Mouse (Mus musculus) kidney, adult 2 months (tissue): Measurements from ENCODE around the gene Sectm1b. TPM values are rescaled to one million over a fixed set of nuclear protein-coding genes. Genes with fewer than 3 reads are reported as not detected.
"Not testable (repeated sequence)": the region's sequence is repeated elsewhere in the genome, so short reads cannot be mapped to it uniquely, and the experiment has no call there.

Experiments
- DNase-seq: peaks from one replicate; pipeline ENCODE4 v3.0.0; 2021
- H3K27ac ChIP-seq: fragments of 200-500 bp; 2 replicates; pipeline ENCODE4 v1.5.1; 2012; ENCODE audit warnings: low read depth, low read length, control low read depth, inconsistent platforms; ENCODE audit not compliant: insufficient read depth
- H3K27me3 ChIP-seq: fragments of 200-500 bp; replicated peaks from 2 replicates; pipeline ENCODE4 v1.6.1; 2012; ENCODE audit warnings: mild to moderate bottlenecking, moderate library complexity, low read length, inconsistent platforms; ENCODE audit not compliant: control insufficient read depth, insufficient read depth
- H3K36me3 ChIP-seq: fragments of 200-500 bp; 2 replicates; pipeline ENCODE4 v1.6.1; 2012; ENCODE audit warnings: mild to moderate bottlenecking, moderate library complexity, low read length, inconsistent platforms; ENCODE audit not compliant: control insufficient read depth, insufficient read depth
- H3K4me1 ChIP-seq: fragments of 200-500 bp; 2 replicates; pipeline ENCODE4 v1.6.1; 2011; ENCODE audit warnings: low read length; ENCODE audit not compliant: control insufficient read depth, insufficient read depth
- H3K4me3 ChIP-seq: fragments of 200-500 bp; 2 replicates; pipeline ENCODE4 v1.5.1; 2011; ENCODE audit warnings: mild to moderate bottlenecking, low read depth, low read length, control low read depth; ENCODE audit not compliant: insufficient read depth
- CTCF ChIP-seq: fragments of 200-500 bp; conservative IDR thresholded peaks from 2 replicates; pipeline ENCODE4 v1.5.1; 2011; ENCODE audit warnings: low read depth, mild to moderate bottlenecking, control low read depth, low read length, moderate library complexity, mixed read lengths; ENCODE audit not compliant: insufficient read depth, insufficient read length
- POLR2A ChIP-seq: fragments of 200-500 bp; IDR thresholded peaks from one replicate; pipeline ENCODE4 v1.6.1; 2011; ENCODE audit warnings: low read depth, low read length, control low read depth
- WGBS: fragments of 180-500 bp; shearing (Covaris S2); methylation state at CpG from one replicate; pipeline ENCODE4 v1.1.7; 2018; 5-methylcytosine and 5-hydroxymethylcytosine counted together
- polyA plus RNA-seq: library from polyadenylated mRNA; depleted of rRNA; stranded (reverse); fragments of >200 nt; gene quantifications from 2 replicates; pipeline ENCODE4 v1.2.3, GENCODE M21; 2012; rRNA removed

The Sectm1b gene
- polyA plus RNA-seq, result 66.6 and 75.2 TPM in 2 replicates

- TF ChIP-seq CTCF (no peak), POLR2A (no peak)
- DNase-seq, result peak; percentile 76
- Histone ChIP-seq H3K36me3 (no peaks in the 10 kb centered on the region), H3K27ac (peak within 1 kb of the TSS; percentile 40; the same call in 1 of the 2 replicates), H3K27me3 (no peaks in the 10 kb centered on the region), H3K4me1 (peaks cover 18% of the 10 kb centered on the region), H3K4me3 (peak within 1 kb of the TSS; percentile 16; the same call in 1 of the 2 replicates)
- WGBS, result 54% methylated on average over 5 of the region's 5 CpGs
These were observed at the start of gene Sectm1b for GRCm38 (mm10) chr11:121063379-121063778. TSS of gene Sectm1b (minus strand) at chr11:121063569.

- Histone ChIP-seq H3K27ac (no peak overlapping the region), H3K4me1 (no peaks in the 10 kb centered on the region), H3K4me3 (no peak overlapping the region), H3K36me3 (no peaks in the 10 kb centered on the region), H3K27me3 (no peaks in the 10 kb centered on the region)
- whole genome bisulfite sequencing, result 57% methylated on average over 5 of the region's 5 CpGs
- DNase-seq, result peak; percentile 62
- no peak for TF ChIP-seq POLR2A
- no peak for TF ChIP-seq CTCF
These were observed 48.9 kb upstream of the Sectm1b start for GRCm38 (mm10) chr11:121112091-121112775.

- TF ChIP-seq POLR2A (no peak), CTCF (no peak)
- 73% methylated on average over 1 of the region's 1 CpGs for WGBS
These were observed 48.2 kb upstream of the Sectm1b start for GRCm38 (mm10) chr11:121111601-121112000.

DNA sequence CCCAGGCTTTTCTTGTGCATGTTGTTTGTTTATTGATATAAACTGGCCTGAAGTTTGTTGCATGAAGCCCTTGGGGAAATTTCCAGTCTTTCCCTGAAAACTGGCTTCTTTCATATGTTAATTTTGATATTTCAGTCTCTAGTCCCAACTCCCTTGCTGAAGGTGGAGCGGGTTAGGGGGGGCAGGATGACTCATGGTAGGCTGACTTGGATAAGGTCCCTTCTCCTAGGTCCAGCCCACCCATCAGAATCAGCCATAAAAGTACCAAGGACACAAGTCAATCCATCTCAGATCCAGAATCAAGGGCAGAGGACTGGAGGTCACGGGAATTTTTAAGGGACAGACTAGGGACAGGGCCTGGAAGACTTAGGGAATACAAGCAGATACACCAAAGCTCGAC lies 47.7 kb upstream of the Sectm1b start:
- Histone ChIP-seq H3K36me3 (no peaks in the 10 kb centered on the region), H3K27ac (no peak overlapping the region), H3K4me1 (no peaks in the 10 kb centered on the region), H3K4me3 (no peak overlapping the region), H3K27me3 (no peaks in the 10 kb centered on the region)
- no peak for DNase-seq
- TF ChIP-seq CTCF (no peak), POLR2A (no peak)
- 96% methylated on average over 3 of the region's 3 CpGs for WGBS

More at GRCm38 (mm10) chr11:121111601-121112000, 48.2 kb upstream of the Sectm1b start:
- H3K4me3 ChIP-seq, result no peak overlapping the region
- no peaks in the 10 kb centered on the region for H3K27me3 ChIP-seq
- no peaks in the 10 kb centered on the region for H3K4me1 ChIP-seq
- H3K36me3 ChIP-seq, result no peaks in the 10 kb centered on the region
- H3K27ac ChIP-seq, result no peak overlapping the region
- no peak for DNase-seq

DNA sequence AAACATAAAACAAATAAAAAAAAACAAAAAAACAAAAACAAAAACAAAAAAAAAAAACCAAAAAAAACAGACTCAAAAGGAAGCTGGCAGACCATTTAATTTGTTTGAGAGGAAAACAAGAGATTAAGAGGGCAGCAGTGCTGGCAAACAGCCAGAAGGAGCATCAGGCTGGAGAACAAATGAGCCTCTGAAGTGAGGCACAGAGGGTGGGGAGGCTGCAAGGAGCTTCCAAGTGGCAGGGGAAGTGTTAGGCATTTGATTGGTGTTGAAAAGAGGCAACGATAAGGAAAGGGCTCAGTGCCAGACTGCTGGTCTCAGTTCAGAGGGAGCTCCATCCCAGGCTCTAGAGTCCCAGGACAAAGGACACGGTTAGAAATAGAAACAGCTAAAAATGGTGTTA lies 46.6 kb upstream of the Sectm1b start:
- 17% methylated on average over 2 of the region's 2 CpGs for WGBS
- Histone ChIP-seq H3K36me3 (no peaks in the 10 kb centered on the region), H3K27ac (no peak overlapping the region), H3K4me1 (no peaks in the 10 kb centered on the region), H3K27me3 (no peaks in the 10 kb centered on the region), H3K4me3 (no peak overlapping the region)
- TF ChIP-seq CTCF (no peak), POLR2A (no peak)
- DNase-seq, result peak; percentile 81

DNA sequence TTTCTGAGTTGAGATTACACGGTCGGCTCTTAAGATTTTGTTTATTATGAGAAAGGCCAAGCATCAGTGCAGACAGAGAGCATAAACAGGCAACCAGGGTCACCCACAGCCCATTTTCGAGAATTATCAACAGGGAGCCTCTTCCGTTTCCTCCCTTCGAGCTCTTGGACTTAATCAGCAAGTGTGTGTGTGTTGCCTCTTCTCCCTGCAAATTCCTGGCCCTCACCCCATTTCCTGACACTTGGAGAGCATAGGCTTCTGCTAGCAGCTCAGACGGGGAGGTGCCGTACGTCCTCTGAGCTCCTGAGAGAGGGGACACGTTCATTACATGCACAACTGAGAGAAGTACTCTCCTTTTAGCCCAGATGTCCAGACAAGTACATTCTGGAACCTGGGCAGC lies 44.7 kb upstream of the Sectm1b start:
- TF ChIP-seq CTCF, result no peak
- TF ChIP-seq POLR2A, result no peak
- Histone ChIP-seq H3K36me3 (no peaks in the 10 kb centered on the region), H3K4me3 (no peak overlapping the region), H3K27me3 (no peaks in the 10 kb centered on the region), H3K27ac (no peak overlapping the region), H3K4me1 (no peaks in the 10 kb centered on the region)
- peak; percentile 56 for DNase-seq
- WGBS, result 61% methylated on average over 9 of the region's 9 CpGs

GRCm38 (mm10) chr11:121107242-121107641 lies 43.9 kb upstream of the Sectm1b start:
- not testable (repeated sequence) for H3K4me3 ChIP-seq, H3K36me3 ChIP-seq, H3K27me3 ChIP-seq, DNase-seq, H3K4me1 ChIP-seq, H3K27ac ChIP-seq
- WGBS, result 97% methylated on average over 1 of the region's 1 CpGs
